Mouse (Mus musculus): ENCODE measurements around the gene Plcd1. TPM values are rescaled to one million over a fixed set of nuclear protein-coding genes. Genes with fewer than 3 reads are reported as not detected.
A peak's percentile ranks its signal among the peaks of the same experiment; 100 is the strongest.

The Plcd1 gene
- polyA plus RNA-seq, 1 experiment, result 8.8 TPM

DNA sequence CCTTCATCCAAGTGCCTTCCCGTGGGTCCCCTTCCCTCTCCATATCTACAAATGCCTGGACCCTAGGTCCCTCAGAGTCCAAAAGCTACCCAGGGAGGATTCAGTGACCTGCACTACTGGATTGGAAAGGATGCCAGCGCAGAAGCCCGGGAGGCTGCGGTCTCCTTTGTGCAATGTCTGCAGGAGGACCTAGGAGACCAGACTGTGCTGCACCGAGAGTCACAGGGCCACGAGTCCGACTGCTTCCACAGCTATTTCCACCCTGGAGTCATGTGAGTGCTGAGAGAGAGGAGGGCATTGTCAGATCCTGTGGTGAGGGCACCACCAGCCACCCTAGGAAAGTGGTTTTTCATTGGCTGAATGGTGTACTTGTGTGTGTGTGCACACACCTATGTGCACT, 35.1 kb downstream of the Plcd1 start:
- H3K79me2 ChIP-seq (ENCODE audit: control insufficient read depth, insufficient read depth), result no peaks in the 10 kb centered on the region
- no peak overlapping the region for H3K4me3 ChIP-seq (ENCODE audit: insufficient read depth, poor library complexity, severe bottlenecking)
- no peaks in the 10 kb centered on the region for H3K79me3 ChIP-seq (ENCODE audit: low read depth)
- H3K27me3 ChIP-seq (ENCODE audit: control insufficient read depth, insufficient read depth, insufficient read length), result no peaks in the 10 kb centered on the region
- H3ac ChIP-seq (ENCODE audit: control insufficient read depth, insufficient read length, low read depth), result no peak overlapping the region
- H3K36me3 ChIP-seq (ENCODE audit: control insufficient read depth, insufficient read depth), result no peaks in the 10 kb centered on the region
- TF ChIP-seq CTCF (IDR thresholded peaks at IDR 0.05; ENCODE audit: control insufficient read depth, insufficient read depth, insufficient read length) (no peak), MAX (IDR thresholded peaks at IDR 0.05) (no peak), CEBPB (IDR thresholded peaks at IDR 0.05; ENCODE audit: low read depth) (no peak), FOSL1 (IDR thresholded peaks at IDR 0.05; ENCODE audit: insufficient read depth, low read length, poor library complexity, severe bottlenecking) (no peak), MYOG (IDR thresholded peaks at IDR 0.05; ENCODE audit: control insufficient read depth, extremely low read depth, insufficient read length) (no peak)

DNA sequence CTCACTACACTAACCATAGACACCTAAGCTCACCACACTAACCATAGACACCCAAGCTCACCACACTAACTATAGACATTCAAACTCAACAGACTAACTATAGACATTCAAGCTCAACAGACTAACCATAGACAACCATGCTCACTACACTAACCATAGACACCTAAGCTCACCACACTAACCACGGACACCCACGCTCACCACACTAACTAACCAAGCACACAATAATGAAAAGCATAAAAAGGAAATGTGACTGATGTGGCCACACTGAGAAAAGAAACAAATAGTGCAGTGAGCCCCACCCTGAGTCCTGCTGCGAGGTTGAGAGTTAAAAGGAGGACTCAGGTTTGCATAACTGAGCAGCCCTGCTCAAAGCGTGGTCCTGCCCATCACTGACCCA, 38.0 kb downstream of the Plcd1 start:
- Histone ChIP-seq H3ac (ENCODE audit: control insufficient read depth, insufficient read length, low read depth) (no peak overlapping the region), H3K27me3 (ENCODE audit: control insufficient read depth, insufficient read depth, insufficient read length) (no peaks in the 10 kb centered on the region), H3K36me3 (ENCODE audit: control insufficient read depth, insufficient read depth) (no peaks in the 10 kb centered on the region), H3K79me2 (ENCODE audit: control insufficient read depth, insufficient read depth) (no peaks in the 10 kb centered on the region), H3K79me3 (ENCODE audit: low read depth) (no peaks in the 10 kb centered on the region), H3K4me3 (ENCODE audit: insufficient read depth, poor library complexity, severe bottlenecking) (no peak overlapping the region)
- TF ChIP-seq CEBPB (IDR thresholded peaks at IDR 0.05; ENCODE audit: low read depth) (no peak), MYOD1 (IDR thresholded peaks at IDR 0.05; ENCODE audit: control insufficient read depth, insufficient read length, low read depth) (no peak), MAX (IDR thresholded peaks at IDR 0.05) (no peak), CTCF (IDR thresholded peaks at IDR 0.05; ENCODE audit: control insufficient read depth, insufficient read depth, insufficient read length) (no peak), MYOG (IDR thresholded peaks at IDR 0.05; ENCODE audit: control insufficient read depth, extremely low read depth, insufficient read length) (no peak)

GRCm38 (mm10) chr9:119053964-119054576, 39.2 kb downstream of the Plcd1 start:
- H3K79me2 ChIP-seq (ENCODE audit: control insufficient read depth, insufficient read depth), result no peaks in the 10 kb centered on the region
- H3K27me3 ChIP-seq (ENCODE audit: control insufficient read depth, insufficient read depth, insufficient read length), result no peaks in the 10 kb centered on the region
- no peaks in the 10 kb centered on the region for H3K79me3 ChIP-seq (ENCODE audit: low read depth)
- H3K4me3 ChIP-seq (ENCODE audit: insufficient read depth, poor library complexity, severe bottlenecking), result no peak overlapping the region
- TF ChIP-seq CTCF (IDR thresholded peaks at IDR 0.05; ENCODE audit: control insufficient read depth, insufficient read depth, insufficient read length) (no peak), USF1 (IDR thresholded peaks at IDR 0.05; ENCODE audit: low read depth) (no peak), MYOG (IDR thresholded peaks at IDR 0.05; ENCODE audit: control insufficient read depth, extremely low read depth, insufficient read length) (no peak), CEBPB (IDR thresholded peaks at IDR 0.05; ENCODE audit: low read depth) (no peak), MYOD1 (IDR thresholded peaks at IDR 0.05; ENCODE audit: control insufficient read depth, insufficient read length, low read depth) (no peak), MAX (IDR thresholded peaks at IDR 0.05) (no peak), FOSL1 (IDR thresholded peaks at IDR 0.05; ENCODE audit: insufficient read depth, low read length, poor library complexity, severe bottlenecking) (no peak)
- no peaks in the 10 kb centered on the region for H3K36me3 ChIP-seq (ENCODE audit: control insufficient read depth, insufficient read depth)
- H3ac ChIP-seq (ENCODE audit: control insufficient read depth, insufficient read length, low read depth), result no peak overlapping the region

GRCm38 (mm10) chr9:119052154-119052944, 41.0 kb downstream of the Plcd1 start, which contains the start of gene Vill:
TSS of gene Vill (plus strand) at chr9:119052778.
- Histone ChIP-seq H3ac (ENCODE audit: control insufficient read depth, insufficient read length, low read depth) (peak within 1 kb of the TSS; percentile 37), H3K27me3 (ENCODE audit: control insufficient read depth, insufficient read depth, insufficient read length) (no peaks in the 10 kb centered on the region), H3K36me3 (ENCODE audit: control insufficient read depth, insufficient read depth) (no peaks in the 10 kb centered on the region), H3K79me3 (ENCODE audit: low read depth) (no peaks in the 10 kb centered on the region), H3K4me3 (ENCODE audit: insufficient read depth, poor library complexity, severe bottlenecking) (no peak within 1 kb of the TSS), H3K79me2 (ENCODE audit: control insufficient read depth, insufficient read depth) (no peaks in the 10 kb centered on the region)
- TF ChIP-seq CTCF (IDR thresholded peaks at IDR 0.05; ENCODE audit: control insufficient read depth, insufficient read depth, insufficient read length) (no peak), FOSL1 (IDR thresholded peaks at IDR 0.05; ENCODE audit: insufficient read depth, low read length, poor library complexity, severe bottlenecking) (no peak), MAX (IDR thresholded peaks at IDR 0.05) (peak; percentile 33), MYOG (IDR thresholded peaks at IDR 0.05; ENCODE audit: control insufficient read depth, extremely low read depth, insufficient read length) (no peak), MYOD1 (IDR thresholded peaks at IDR 0.05; ENCODE audit: control insufficient read depth, insufficient read length, low read depth) (no peak)

DNA sequence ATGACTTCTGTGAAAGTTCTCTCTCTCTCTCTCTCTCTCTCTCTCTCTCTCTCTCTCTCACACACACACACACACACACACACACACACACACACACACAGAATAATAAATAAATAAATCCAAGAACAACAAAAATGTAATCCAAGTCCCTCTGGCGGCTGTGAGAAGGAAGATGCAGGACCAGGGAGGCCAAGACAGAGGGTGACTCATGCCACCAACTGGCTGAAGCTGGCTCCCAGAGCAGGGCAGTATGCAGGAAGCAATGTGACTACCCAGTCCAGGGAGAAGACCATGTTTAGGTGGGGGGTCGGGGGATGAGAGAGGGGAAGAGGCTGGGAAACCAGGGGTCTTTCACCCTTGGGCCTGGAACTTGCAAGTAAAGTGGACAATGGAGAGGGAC, 42.1 kb downstream of the Plcd1 start:
- Histone ChIP-seq H3K36me3 (ENCODE audit: control insufficient read depth, insufficient read depth) (no peaks in the 10 kb centered on the region), H3K79me3 (ENCODE audit: low read depth) (no peaks in the 10 kb centered on the region), H3ac (ENCODE audit: control insufficient read depth, insufficient read length, low read depth) (no peak overlapping the region), H3K27me3 (ENCODE audit: control insufficient read depth, insufficient read depth, insufficient read length) (no peaks in the 10 kb centered on the region), H3K4me3 (ENCODE audit: insufficient read depth, poor library complexity, severe bottlenecking) (no peak overlapping the region), H3K79me2 (ENCODE audit: control insufficient read depth, insufficient read depth) (no peaks in the 10 kb centered on the region)
- peak; percentile 41 for TF ChIP-seq CTCF (IDR thresholded peaks at IDR 0.05; ENCODE audit: control insufficient read depth, insufficient read depth, insufficient read length)
- TF ChIP-seq MAX (IDR thresholded peaks at IDR 0.05), result no peak

Measured in C2C12 (cell line).